Comparison of ENCODE assay signal across 8 mouse cellular contexts in genomic region chr17:66680662-66681061, GRCm38 (mm10).
DNase-seq lines count a peak whose midpoint lies in the region; ATAC-seq lines count a peak whose summit lies in the region.

No protein-coding gene starts in this region.

- DNase-seq in left cerebral cortex, adult 11 months (ENCODE audit: low spot score) = peak; percentile 25
- no peak for DNase-seq in left cerebral cortex, adult 8-10 months (ENCODE audit: low spot score in 2 of 2)
- peak; percentile 30 for DNase-seq in Muller cell, postnatal 12 days (ENCODE audit: inconsistent ontology term)
- peak; percentile 11 for DNase-seq in c-Kit-positive CD71-positive TER-119-negative erythroid progenitor cells, embryonic 14.5 days (ENCODE audit: low read depth)
- DNase-seq in forelimb bud, embryonic 11.5 days (ENCODE audit: low read depth, low spot score) = peak; percentile 51
- peak; percentile 75 to 78 for DNase-seq in kidney, postnatal 4 days
- peak; percentile 44 to 64 for DNase-seq in lung, postnatal 4 days

- no peak for ATAC-seq in erythroid progenitor cell, adult 5-6 weeks (replicated peaks; ENCODE audit: low FRiP score, poor library complexity, severe bottlenecking)

Comparison
In these comparisons a context has a peak if more than half of its experiments do, and no peak if none do; other contexts are left out.
1. DNase-seq: peak in left cerebral cortex, adult 11 months (single experiment), Muller cell, postnatal 12 days (single experiment), c-Kit-positive CD71-positive TER-119-negative erythroid progenitor cells, embryonic 14.5 days (single experiment), forelimb bud, embryonic 11.5 days (single experiment), kidney, postnatal 4 days (2 of 2) and lung, postnatal 4 days (2 of 2); none in left cerebral cortex, adult 8-10 months (0 of 2).